Mouse (Mus musculus) embryo, embryonic 11 days (tissue): ENCODE data around the gene S100a10.

Experiments used
- DNase-seq: peaks from one replicate; pipeline ENCODE4 v3.0.0-alpha.2; 2015

Gene S100a10

DNA sequence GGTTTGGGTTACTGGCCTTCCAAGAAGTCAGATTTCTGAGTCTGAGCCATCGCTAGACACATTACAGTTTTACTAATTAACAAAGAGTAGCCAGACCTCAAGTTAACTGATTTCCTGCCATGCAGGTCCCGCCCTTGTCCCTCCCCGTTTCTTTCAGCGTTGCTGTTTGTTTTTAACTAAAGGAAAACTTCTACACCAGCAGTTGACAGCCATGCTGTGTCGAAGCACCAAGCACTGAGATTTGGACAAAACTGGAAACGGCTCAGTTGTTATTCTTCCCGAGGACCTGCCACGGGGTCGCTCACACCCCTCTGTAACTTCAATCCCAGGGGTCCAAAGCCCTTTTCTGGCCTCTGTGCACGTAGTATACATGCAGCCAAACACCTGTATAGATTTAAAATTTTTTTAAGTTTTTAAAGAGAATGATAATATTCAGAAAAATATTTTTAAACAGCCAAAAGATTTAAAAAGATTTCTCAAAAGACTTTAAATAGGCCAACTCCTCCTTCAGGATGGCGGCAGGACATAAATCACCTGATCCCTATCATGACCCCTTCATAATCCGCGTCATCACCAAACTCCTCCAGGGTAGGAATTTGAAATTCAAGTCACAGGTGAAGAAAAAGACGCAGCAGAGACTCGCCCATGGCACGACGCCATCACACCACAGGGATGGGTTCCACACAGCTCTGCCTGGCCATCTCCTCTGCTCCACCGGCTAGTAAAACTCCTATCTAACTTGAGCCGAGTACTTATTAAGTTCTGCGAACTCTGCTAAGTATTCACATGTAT, 6.9 kb upstream of the S100a10 start:
- no peak for DNase-seq

DNA sequence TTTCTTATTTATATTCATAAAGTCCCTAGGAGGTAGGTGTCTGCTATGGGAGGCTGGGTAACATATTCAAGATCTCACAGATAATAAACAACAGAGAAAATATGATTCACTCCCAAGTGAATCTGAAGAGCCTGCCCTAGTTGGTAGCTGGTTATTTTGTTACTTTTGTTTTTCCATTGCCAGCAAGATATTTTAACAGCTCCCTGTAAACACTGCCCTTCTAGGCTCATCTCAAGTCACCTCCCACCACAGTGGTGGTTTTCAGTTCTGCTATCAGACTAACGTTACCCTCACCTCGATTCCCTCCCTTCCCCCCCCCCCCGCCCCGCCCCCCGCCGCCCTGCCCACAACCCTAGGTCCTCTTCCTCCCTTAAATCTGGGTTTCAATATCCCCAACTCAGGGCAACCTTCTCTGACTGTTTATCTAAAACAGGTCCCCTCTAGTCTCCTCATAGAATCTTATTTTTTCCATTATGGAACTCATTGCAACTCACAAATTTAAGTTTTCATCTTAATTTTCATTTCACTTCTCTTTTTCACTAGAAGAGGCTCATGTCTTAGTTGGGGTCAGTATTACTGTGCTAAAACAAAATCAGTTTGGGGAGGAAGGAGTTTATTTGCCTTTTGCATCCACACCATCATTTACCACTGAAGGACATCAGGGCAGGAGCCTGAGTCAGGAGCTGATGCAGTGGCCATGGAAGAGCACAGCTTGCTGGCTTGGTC, 6.2 kb upstream of the S100a10 start:
- DNase-seq = no peak

DNA sequence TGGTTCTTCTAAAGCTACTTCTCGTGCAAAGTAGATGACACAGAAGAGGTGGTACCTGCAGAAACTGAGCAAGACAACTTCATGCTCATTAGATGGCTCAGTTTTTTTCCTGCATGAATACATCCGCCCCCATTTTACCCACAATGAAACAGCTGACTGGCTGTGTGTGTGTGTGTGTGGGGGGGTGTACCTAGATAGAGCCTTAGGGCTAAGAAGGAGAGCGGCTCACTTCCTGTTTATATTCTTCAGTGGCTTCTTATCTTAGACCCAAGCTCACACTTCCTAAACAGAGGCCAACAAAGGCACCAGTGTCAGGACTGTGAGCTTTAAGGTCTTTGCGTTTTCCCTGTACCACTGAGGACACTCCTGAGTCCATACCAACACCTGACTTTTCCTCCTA, 4.9 kb upstream of the S100a10 start:
- DNase-seq = no peak

DNA sequence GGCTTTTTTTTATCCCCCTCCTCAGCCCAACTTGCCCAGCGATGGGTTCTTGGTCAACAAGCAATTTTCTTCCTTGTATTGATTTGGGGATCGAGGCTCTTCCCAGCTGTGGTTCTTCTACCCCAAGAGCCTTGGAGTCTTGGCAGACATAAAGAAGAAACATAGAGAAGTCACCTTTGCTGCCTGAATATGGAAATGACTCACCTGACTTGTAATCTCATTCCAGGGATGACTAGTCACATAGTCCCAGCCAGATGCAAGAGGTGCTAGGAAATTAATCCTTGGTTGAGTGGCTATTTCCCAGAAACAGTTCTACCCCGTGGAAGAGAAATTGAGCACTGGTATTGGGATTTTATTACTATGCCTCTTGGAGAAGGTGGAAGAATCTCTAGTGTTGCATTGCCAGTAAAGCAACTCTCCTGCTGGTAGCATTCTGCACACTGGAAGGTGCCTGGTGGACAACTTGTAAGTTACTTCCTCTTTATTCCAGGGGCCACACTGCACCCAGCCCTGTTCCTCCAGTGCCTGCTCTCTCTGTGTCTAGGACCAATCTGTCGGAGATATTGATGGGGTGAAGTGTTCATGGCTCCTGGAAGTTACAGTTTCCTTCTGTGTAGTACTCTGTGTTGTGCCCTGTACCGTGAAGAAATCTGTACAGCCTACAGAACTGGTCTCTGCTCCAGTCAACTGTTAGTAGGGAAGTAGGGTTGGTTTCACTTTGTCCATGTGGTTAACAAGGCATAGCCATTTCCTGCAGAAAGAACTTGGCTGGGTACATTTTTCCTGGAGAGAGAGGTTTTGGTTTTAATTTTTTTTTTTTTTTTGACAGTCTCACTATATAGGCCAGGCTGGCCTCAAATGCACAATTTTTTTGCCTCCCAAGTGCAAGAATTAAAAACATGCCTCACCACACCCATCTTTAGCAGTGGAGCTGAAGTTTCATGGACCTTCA, 2.7 kb upstream of the S100a10 start:
- no peak for DNase-seq

DNA sequence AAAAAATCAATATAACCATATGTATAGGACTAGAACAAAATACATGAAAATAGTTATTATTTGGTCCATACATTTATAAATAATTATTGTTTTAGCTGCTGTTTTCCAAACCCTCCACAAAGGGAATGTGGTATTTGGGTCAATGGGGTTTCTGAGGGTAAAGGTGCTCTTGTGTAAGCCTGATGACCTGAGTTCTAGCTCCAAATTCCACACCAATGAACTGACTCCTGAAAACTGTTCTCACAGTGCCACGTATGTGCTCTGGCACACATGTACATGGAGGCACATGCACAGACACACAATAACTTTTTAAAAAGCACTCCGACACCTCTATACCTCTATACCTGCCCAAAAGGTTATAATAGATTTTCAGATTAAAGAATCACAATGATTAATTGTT, 1.6 kb upstream of the S100a10 start:
- no peak for DNase-seq

DNA sequence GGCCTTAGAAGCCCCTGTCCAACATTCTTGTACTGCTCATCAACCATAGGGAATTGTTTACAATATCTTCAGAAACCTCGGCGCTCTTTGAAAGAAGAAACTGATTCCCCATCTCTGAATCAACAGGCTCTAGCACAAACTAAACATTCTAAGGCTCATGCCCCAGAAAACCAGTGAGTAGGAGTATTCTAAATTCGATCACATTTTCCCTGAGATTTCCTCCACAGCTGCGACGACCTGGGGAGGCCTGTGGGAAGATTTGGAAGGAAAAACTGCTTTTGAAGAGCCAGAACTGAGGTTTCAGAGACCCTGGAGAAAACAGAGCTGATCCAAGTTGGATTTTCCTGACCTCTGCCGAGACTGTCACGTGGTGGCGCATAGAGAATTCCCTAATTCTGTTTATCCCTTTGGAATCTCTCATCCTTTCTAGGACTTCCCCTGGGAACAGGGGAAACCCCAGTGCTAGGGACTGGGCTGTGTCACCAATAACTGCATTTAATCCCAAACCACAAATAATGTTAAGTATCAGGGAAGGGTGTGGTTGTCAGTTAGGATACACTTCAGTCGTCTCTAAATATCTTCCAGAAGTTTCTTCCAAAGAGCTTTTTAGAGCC, 1.0 kb upstream of the S100a10 start:
- DNase-seq = no peak

DNA sequence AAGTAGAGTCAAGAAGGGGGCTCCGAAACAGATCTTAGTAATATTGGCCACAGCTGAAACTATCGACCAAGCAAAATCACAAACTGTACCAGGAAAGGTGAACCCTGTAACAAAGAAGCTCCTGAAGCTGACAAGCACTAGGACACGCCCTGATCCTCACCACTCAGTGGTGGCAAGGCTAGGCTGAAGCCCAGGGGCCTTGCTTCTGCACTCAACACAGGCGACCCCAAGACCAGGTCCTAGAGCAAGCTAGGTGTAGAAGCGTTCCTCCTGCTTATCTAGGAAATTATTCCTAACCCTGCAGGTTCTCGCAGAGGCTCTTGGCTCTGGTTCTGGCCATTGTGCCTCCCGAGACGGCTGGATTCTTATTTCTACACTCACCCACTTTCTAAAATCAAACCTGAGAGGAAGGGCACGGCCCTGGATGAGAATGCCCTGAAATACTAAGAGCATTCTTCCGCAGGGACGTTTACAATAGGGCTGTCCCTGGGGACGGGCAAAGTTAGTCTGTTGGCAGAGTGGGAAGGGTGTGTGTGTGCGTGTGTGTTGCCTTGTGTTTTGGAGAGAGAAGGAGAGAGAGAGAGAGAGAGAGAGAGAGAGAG, 400 bp upstream of the S100a10 start:
- DNase-seq = peak; percentile 47

DNA sequence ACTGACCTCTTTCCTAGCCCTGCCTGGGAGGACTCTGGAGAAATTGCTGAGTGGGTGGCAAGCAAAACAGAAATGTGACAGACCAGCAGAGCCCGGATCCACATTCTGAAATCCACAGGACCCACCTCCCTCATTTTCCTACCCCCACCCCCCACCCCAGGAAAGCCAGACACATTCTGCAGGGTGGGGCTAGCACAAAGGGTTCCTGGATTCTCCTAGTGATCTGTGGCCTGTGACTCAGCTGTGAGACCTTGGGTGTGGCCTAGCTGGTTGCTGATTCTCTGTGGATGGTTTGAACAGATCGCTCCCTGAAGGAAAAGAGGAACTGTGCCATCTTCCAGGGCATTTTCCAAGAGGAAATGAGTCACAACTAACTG, 986 bp downstream of the S100a10 start:
- peak; percentile 41 for DNase-seq

DNA sequence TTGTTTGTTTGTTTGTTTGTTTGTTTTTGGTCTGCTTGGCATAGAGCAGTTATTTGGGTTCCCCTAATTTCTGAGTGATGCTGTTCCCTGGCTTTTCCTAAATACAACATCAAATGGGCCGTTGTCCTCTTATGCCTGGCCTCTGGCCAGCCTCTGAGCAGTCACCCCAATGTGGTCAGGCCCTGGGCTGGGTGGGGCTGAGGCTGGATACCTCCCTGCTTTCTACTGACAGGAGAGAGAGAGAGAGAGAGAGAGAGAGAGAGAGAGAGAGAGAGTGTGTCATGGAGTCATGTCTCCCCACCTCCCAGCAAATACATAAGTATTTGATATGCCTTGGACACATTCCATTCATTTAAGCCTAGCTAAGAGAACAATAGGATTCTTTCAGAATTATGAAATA, 1.7 kb downstream of the S100a10 start:
- no peak for DNase-seq

DNA sequence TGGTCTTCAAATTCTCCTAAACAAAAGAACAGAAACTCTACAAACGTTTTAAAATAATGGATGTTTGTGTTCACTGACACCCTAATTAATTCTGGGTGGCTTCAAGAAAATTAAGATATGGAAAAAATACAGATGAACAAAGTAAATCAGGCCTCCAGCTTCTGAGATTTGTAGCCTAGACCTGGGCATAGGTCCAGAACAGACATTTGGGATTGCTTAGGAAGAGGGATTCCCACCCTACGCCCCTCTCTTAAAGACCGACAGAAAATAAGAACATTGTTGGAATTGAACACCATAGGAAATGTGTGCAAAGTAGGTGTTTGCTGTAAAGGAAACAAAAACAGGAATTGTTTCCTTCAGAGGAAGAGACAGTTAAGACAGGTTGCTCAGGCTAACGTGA, 2.6 kb downstream of the S100a10 start:
- no peak for DNase-seq

DNA sequence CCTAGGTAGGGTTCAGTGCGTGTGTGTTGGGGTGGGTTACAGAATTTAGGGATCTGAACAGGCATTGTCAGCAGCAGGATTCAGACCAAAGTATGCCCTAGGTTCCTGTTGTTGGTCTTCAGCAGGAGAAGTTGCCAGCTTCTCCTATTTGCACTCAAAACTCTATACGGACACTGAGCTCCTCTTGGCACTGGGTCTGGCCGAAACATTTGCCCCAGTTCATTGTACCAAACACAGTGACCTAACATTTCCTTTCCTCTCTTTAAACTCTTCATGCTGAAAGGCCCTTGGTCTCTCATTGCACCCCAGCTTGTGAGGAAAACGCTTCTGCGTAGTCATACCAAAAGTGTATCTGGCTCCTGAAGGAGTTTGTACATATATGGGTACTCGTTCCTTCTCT, 5.1 kb downstream of the S100a10 start:
- no peak for DNase-seq

DNA sequence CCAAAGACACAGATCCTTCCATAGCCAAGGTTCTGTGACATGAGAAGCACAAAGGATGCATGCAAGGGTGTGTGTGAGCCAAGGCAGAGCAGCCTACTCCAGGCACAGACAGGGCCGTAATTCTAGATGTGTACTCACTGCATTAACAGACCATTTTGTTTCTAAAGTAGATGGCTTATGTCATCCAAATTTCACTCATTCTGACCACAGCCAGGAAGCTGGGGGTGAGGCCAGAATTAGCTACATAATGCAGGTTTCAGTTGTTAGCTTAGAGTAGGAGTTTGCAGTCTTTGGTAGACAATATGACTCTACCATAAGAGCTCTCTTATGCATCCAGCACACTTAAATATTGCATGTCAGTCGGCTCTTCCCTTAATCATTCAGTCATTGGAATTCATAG, 7.5 kb downstream of the S100a10 start:
- DNase-seq = no peak

DNA sequence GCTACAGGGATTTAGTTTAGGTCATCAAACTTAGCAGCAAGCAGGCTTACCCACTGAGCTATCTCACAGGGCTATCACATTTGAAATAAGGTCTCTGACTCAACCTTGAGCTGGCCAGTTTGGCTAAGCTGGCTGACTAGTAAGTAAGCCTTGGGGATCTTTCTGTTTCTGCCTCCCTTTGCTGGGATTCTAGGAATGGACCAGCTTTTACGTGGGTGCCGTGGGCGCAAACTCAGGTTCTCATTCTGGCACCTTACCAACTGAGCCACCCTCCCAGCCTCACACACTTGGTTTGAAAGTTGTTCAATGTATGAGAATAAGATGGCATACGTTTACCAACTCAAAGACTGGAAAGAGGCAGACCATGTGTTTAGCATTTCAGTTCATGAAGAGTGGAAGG, 8.3 kb downstream of the S100a10 start:
- no peak for DNase-seq

DNA sequence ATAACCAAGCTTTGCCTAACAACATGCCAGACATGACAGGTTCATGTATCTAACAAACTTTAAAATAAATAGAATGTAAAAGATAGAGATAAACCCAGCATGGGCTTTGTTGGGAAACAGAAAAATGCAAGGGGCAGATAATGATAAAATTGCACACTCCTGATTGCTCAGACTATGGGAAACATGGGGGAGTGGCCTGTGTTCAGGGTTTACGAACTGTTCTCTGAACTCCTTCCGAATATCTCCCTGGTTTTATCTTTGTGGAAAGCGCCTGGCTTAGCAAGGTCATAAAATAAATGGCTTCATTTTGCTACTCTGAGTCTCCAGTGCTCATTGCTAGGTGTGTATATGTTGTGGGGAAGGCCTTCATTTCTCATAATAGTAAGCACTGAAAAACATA, 12.0 kb downstream of the S100a10 start:
- DNase-seq = no peak

DNA sequence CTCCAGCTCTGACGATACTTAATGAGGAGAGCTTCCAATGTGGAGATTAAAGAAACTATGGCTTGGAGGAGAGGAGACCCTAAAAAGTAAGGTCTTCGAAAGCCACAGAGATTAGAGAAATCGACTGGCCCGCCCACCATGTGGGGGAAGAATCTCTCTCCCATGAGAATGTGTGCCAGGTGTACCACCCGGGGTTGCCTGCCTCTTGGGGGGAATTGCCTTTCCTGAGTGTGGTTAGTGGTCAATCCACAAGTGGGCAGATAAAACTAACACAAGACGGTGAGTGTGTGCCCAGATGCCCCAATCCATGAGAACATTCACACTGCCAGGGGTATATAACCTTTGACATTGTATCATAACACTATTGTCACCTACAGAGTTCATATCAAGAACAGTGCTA, 12.8 kb downstream of the S100a10 start:
- no peak for DNase-seq

DNA sequence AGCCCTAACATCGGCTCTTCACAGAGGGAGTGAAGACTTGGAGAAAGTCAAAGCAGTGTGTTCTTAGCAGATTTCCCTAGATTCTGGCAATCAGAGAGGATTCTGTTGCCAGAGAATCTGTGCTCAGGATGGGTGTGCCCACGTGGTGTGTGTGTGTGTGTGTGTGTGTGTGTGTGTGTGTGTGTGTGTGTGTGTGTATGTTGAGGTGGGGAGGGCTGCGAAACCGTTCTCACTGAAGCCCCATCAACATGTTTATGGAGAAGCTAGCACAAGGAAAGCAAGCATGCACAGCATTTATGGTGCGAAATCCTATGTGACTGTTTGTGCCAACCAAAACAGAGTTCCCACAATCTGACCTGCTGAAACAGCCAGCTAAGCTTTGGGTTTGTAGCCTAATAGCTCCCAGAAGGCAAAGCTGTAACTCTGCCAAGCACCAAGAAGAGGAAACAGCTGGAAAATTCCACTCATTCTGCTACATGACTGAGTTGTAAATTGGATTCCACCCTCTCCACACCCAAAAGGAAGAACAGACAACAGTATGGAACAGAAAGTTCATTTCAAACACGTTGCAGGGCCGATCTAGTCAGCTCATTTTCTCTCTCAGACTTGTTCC, 13.7 kb downstream of the S100a10 start:
- DNase-seq = no peak

DNA sequence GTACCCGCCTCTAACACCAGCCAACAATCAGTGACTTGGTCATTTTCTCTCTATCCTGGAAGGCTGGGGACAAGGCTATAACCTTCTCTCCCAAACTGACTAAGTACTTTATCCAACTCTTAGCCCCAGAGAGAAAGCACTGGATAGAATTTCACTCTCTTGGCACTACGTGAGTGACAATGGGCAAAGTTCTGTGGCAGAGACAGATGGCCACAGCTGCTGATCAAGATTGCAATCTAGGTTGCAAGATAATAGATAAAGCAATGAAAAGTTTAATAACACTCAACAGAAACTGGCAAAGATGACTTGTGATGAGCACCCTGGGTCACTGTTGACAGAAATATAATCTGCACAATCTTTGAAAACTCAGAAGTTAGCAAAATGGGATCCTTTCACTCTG, 14.2 kb downstream of the S100a10 start:
- no peak for DNase-seq

DNA sequence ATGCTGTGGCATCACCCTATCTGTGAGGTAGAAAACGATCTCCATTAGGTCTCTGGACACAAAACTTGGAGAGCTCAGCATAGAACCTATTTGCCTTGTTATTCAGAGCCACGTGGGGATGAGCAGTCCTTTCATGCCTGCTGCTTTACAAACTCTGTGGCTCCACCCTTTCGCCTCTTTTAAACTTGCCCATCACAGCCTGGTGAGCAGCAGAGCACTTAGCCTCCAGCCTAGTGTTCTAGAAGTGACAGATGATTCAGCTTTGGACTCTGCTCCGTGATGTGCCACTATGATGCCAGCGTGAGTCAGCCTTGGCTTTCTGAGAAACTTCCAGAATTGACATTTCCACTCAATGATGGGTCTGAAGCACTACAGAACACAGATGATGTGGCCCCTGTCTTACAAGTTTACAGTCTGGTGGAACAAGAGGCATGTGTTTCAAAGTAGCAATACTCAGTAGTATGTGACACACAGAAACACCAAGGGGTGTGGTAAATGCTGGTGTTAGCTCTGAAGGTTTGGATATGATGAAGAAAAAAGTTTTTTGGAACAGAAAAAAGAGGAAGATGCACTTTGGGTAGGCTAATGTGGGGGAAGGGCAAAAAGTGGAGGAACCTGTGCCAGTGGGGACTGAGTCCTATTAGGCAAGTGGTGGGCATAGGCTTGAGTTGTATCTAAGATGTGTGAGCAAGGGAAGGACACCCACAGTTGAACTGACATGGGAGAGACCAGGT, 17.3 kb downstream of the S100a10 start:
- no peak for DNase-seq

DNA sequence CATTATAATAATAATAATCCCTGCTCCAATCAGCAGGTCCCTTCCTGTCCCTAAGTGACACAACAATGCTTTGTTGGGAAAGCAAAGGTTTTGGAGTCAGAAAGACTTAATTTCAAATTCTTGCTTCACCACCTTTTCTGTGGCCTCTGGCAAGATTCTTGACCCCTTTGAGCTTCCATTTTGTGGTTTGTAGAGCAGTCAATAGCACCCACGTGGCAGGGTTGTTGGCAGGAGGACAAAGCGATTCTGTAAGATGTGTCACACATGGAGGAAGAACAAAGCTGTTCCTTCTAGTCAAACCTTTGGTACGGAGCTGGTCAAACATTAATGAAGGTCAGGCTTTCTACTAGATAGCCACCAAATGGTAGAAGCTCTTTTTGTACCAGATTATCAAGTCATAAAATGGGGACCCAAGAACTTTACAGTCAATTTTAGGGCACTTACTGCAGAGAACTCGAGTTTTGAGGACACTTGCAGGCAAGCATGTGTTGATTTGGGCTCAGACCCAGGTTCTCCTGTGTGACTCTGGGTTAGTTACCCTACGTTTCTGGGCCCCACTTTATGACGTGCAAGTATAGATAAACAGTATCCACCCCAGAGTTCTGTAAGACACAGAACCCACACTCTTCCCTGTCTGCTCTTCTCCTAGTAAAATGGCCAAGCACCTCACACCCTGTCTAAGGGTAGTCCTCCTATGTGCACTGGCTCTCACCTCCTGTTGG, 24.6 kb downstream of the S100a10 start:
- DNase-seq = no peak

DNA sequence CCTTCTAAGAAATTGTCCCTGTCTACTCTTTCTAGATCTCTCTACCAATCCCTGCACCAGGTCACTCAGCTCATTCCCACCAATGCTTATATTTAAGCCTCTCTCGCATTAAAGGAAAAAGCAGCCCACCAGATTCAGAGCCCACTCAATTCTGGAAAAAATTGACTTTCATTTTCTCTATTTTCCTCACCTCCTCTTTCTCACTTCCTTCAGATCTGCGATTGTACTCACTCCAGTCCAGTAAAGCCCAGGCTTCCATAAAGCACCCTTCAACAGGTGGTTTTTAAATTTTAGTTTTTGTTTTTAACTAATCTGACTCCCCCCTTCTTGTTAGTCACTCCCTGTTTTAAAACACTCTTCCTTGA, 25.1 kb downstream of the S100a10 start:
- DNase-seq = no peak

DNA sequence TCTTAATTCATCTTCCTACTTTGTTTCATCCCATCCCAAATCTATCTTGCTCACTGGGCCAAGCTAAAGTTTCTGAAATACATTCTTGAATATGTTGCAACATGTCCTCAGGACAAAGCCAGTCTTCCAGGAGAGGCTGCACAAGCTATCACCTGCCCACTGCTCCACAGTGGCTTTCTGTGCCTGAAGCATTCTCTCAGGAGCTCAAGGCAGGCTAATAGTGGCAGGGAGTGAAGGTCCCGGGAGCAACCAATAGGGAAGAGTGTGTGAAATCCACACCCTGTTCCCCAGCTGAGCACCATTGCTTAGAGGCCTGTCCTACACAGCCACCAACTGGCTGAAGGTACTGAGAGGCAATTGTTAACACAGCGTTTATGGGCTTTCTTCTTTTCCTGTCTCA, 26.1 kb downstream of the S100a10 start:
- no peak for DNase-seq
